Mouse (Mus musculus): ENCODE measurements around the gene Hira. TPM values are rescaled to one million over a fixed set of nuclear protein-coding genes. Genes with fewer than 3 reads are reported as not detected.

The Hira gene
- total RNA-seq (2014; rRNA removed; ENCODE audit: low replicate concordance) (19.0 and 21.8 TPM in 2 replicates), polyA plus RNA-seq (2015; fragmentation: Nextera tagmentation; extraction: Ambion mirVana) (5.2 and 6.7 TPM in 2 replicates)

- Histone ChIP-seq H3K36me3 (replicated peaks; ENCODE audit: control insufficient read depth, insufficient read depth, low read length) (peaks cover 30% of the 10 kb centered on the region), H3K4me2 (ENCODE audit: low read depth, low read length) (peak within 1 kb of the TSS; percentile 98), H3K9me3 (replicated peaks; ENCODE audit: control insufficient read depth, low read length) (no peaks in the 10 kb centered on the region), H3K27me3 (ENCODE audit: control insufficient read depth, insufficient read depth, low read length) (no peaks in the 10 kb centered on the region), H3K4me3 (ENCODE audit: low read depth, low read length) (peak within 1 kb of the TSS; percentile 83), H3K9ac (replicated peaks; ENCODE audit: low read depth, low read length) (peak within 1 kb of the TSS; percentile 87), H3K27ac (ENCODE audit: low read depth) (peak within 1 kb of the TSS; percentile 92), H3K4me1 (ENCODE audit: control insufficient read depth, insufficient read depth) (peaks cover 6% of the 10 kb centered on the region)
- DNase-seq (ENCODE audit: low spot score): peak; percentile 88
- TF ChIP-seq EP300 (IDR thresholded peaks at IDR 0.05; ENCODE audit: low read depth) (peak; percentile 75; the same call in 1 of the 2 replicates), CTCF (IDR thresholded peaks at IDR 0.05; ENCODE audit: low read depth) (no peak)
- WGBS: under 1% methylated on average over 72 of the region's 93 CpGs
- ATAC-seq (ENCODE audit: insufficient read depth, low read depth): peak; percentile 94
Measured at GRCm38 (mm10) chr16:18876442-18877308, at the start of gene Hira, which contains the start of gene Mrpl40. Hira (plus strand) TSS chr16:18877037. Mrpl40 (minus strand) TSS chr16:18876862.

GRCm38 (mm10) chr16:18828630-18829029 lies 48.2 kb upstream of the Hira start:
- H3K27ac ChIP-seq (ENCODE audit: low read depth): no peak overlapping the region
- 88% methylated on average over 3 of the region's 3 CpGs for WGBS
- no peak for ATAC-seq (ENCODE audit: insufficient read depth, low read depth)

GRCm38 (mm10) chr16:18829102-18829501 lies 47.7 kb upstream of the Hira start:
- no peak for TF ChIP-seq CTCF (IDR thresholded peaks at IDR 0.05; ENCODE audit: low read depth)
- TF ChIP-seq EP300 (IDR thresholded peaks at IDR 0.05; ENCODE audit: low read depth): no peak
- Histone ChIP-seq H3K9ac (replicated peaks; ENCODE audit: low read depth, low read length) (no peak overlapping the region), H3K36me3 (replicated peaks; ENCODE audit: control insufficient read depth, insufficient read depth, low read length) (peaks cover 85% of the 10 kb centered on the region), H3K27ac (ENCODE audit: low read depth) (no peak overlapping the region), H3K27me3 (ENCODE audit: control insufficient read depth, insufficient read depth, low read length) (no peaks in the 10 kb centered on the region), H3K9me3 (replicated peaks; ENCODE audit: control insufficient read depth, low read length) (no peaks in the 10 kb centered on the region), H3K4me1 (ENCODE audit: control insufficient read depth, insufficient read depth) (no peaks in the 10 kb centered on the region), H3K4me2 (ENCODE audit: low read depth, low read length) (no peak overlapping the region), H3K4me3 (ENCODE audit: low read depth, low read length) (no peak overlapping the region)
- ATAC-seq (ENCODE audit: insufficient read depth, low read depth): no peak
- DNase-seq (ENCODE audit: low spot score): no peak
- 46% methylated on average over 6 of the region's 6 CpGs for WGBS

More at GRCm38 (mm10) chr16:18828630-18829029, 48.2 kb upstream of the Hira start:
- H3K4me1 ChIP-seq (ENCODE audit: control insufficient read depth, insufficient read depth): no peaks in the 10 kb centered on the region
- H3K9me3 ChIP-seq (replicated peaks; ENCODE audit: control insufficient read depth, low read length): no peaks in the 10 kb centered on the region
- TF ChIP-seq EP300 (IDR thresholded peaks at IDR 0.05; ENCODE audit: low read depth) (no peak), CTCF (IDR thresholded peaks at IDR 0.05; ENCODE audit: low read depth) (no peak)
- H3K4me2 ChIP-seq (ENCODE audit: low read depth, low read length): no peak overlapping the region
- DNase-seq (ENCODE audit: low spot score): no peak
- no peak overlapping the region for H3K4me3 ChIP-seq (ENCODE audit: low read depth, low read length)
- H3K36me3 ChIP-seq (replicated peaks; ENCODE audit: control insufficient read depth, insufficient read depth, low read length): peaks cover 85% of the 10 kb centered on the region
- no peaks in the 10 kb centered on the region for H3K27me3 ChIP-seq (ENCODE audit: control insufficient read depth, insufficient read depth, low read length)
- H3K9ac ChIP-seq (replicated peaks; ENCODE audit: low read depth, low read length): no peak overlapping the region

- Histone ChIP-seq H3K27ac (ENCODE audit: low read depth) (no peak overlapping the region), H3K36me3 (replicated peaks; ENCODE audit: control insufficient read depth, insufficient read depth, low read length) (peaks cover 52% of the 10 kb centered on the region), H3K4me2 (ENCODE audit: low read depth, low read length) (no peak overlapping the region), H3K4me1 (ENCODE audit: control insufficient read depth, insufficient read depth) (peaks cover 4% of the 10 kb centered on the region; the same call in 1 of the 2 replicates), H3K27me3 (ENCODE audit: control insufficient read depth, insufficient read depth, low read length) (no peaks in the 10 kb centered on the region), H3K9ac (replicated peaks; ENCODE audit: low read depth, low read length) (no peak overlapping the region), H3K9me3 (replicated peaks; ENCODE audit: control insufficient read depth, low read length) (no peaks in the 10 kb centered on the region), H3K4me3 (ENCODE audit: low read depth, low read length) (no peak overlapping the region)
- TF ChIP-seq CTCF (IDR thresholded peaks at IDR 0.05; ENCODE audit: low read depth): peak; percentile 10; the same call in 1 of the 2 replicates
- TF ChIP-seq EP300 (IDR thresholded peaks at IDR 0.05; ENCODE audit: low read depth): no peak
- WGBS: 69% methylated on average over 2 of the region's 2 CpGs
- DNase-seq (ENCODE audit: low spot score): no peak
- no peak for ATAC-seq (ENCODE audit: insufficient read depth, low read depth)
Measured at GRCm38 (mm10) chr16:18833486-18833885, 43.4 kb upstream of the Hira start.

- TF ChIP-seq EP300 (IDR thresholded peaks at IDR 0.05; ENCODE audit: low read depth) (no peak), CTCF (IDR thresholded peaks at IDR 0.05; ENCODE audit: low read depth) (no peak)
- ATAC-seq (ENCODE audit: insufficient read depth, low read depth) (no peak), DNase-seq (ENCODE audit: low spot score) (no peak)
- Histone ChIP-seq H3K27me3 (ENCODE audit: control insufficient read depth, insufficient read depth, low read length) (no peaks in the 10 kb centered on the region), H3K4me1 (ENCODE audit: control insufficient read depth, insufficient read depth) (peaks cover 4% of the 10 kb centered on the region; the same call in 1 of the 2 replicates), H3K4me3 (ENCODE audit: low read depth, low read length) (peak overlapping the region; percentile 95), H3K27ac (ENCODE audit: low read depth) (no peak overlapping the region), H3K36me3 (replicated peaks; ENCODE audit: control insufficient read depth, insufficient read depth, low read length) (peaks cover 39% of the 10 kb centered on the region), H3K4me2 (ENCODE audit: low read depth, low read length) (peak overlapping the region; percentile 75), H3K9me3 (replicated peaks; ENCODE audit: control insufficient read depth, low read length) (no peaks in the 10 kb centered on the region), H3K9ac (replicated peaks; ENCODE audit: low read depth, low read length) (no peak overlapping the region)
- 31% methylated on average over 3 of the region's 3 CpGs for WGBS
Measured at GRCm38 (mm10) chr16:18836073-18836467, 40.8 kb upstream of the Hira start.

Data from heart, postnatal 0 days (tissue).